Mouse (Mus musculus) intestine, embryonic 16.5 days (tissue): Measurements from ENCODE around the gene Bckdha. TPM values are rescaled to one million over a fixed set of nuclear protein-coding genes. Genes with fewer than 3 reads are reported as not detected.

ENCODE experiments used
- ATAC-seq: fragments of 200-750 bp; cut with Nextera tagmentation; 2 replicates; pipeline ENCODE4 v1.8.0; 2017; ENCODE audit warnings: moderate TSS enrichment, moderate library complexity
- H3K27ac ChIP-seq: fragments of 300-500 bp; sonication (generic); 2 replicates; pipeline ENCODE4 v1.5.1; 2014; ENCODE audit warnings: mild to moderate bottlenecking, low read length
- H3K27me3 ChIP-seq: fragments of 300-500 bp; sonication (generic); replicated peaks from 2 replicates; pipeline ENCODE4 v1.6.1; 2014; ENCODE audit warnings: low read length, control low read depth, mixed read lengths; ENCODE audit not compliant: control insufficient read depth, insufficient read depth
- H3K36me3 ChIP-seq: fragments of 300-500 bp; sonication (generic); 2 replicates; pipeline ENCODE4 v1.6.1; 2014; ENCODE audit warnings: low read length, control low read depth; ENCODE audit not compliant: control insufficient read depth, insufficient read depth
- H3K4me1 ChIP-seq: fragments of 300-500 bp; sonication (generic); 2 replicates; pipeline ENCODE4 v1.6.1; 2014; ENCODE audit warnings: low read length, control low read depth, mixed read lengths; ENCODE audit not compliant: control insufficient read depth, insufficient read depth
- H3K4me2 ChIP-seq: fragments of 300-500 bp; sonication (generic); 2 replicates; pipeline ENCODE4 v1.6.1; 2014; ENCODE audit warnings: low read depth, low read length, control low read depth
- H3K4me3 ChIP-seq: fragments of 300-500 bp; sonication (generic); 2 replicates; pipeline ENCODE4 v1.5.1; 2014; ENCODE audit warnings: mild to moderate bottlenecking, low read length
- H3K9ac ChIP-seq: fragments of 300-500 bp; sonication (generic); 2 replicates; pipeline ENCODE4 v1.6.1; 2014; ENCODE audit warnings: low read depth, low read length
- H3K9me3 ChIP-seq: fragments of 300-500 bp; sonication (generic); 2 replicates; pipeline ENCODE4 v1.6.1; 2016; ENCODE audit warnings: low read length, control low read depth; ENCODE audit not compliant: control insufficient read depth
- whole genome bisulfite sequencing: fragments of 180-500 bp; shearing (Covaris S2); extraction: QIAGEN DNeasy Blood & Tissue Kit; methylation state at CpG from one replicate; pipeline ENCODE4 v1.1.7; 2014; 5-methylcytosine and 5-hydroxymethylcytosine counted together
- polyA plus RNA-seq: library from polyadenylated mRNA; unstranded; fragments of >200 nt; fragmentation: Nextera tagmentation; extraction: Ambion mirVana; gene quantifications from 2 replicates; pipeline ENCODE4 v1.2.1, GENCODE M21; 2015

Bckdha gene
- polyA plus RNA-seq, 1 experiment from 2014 or later = 50.9 TPM

GRCm38 (mm10) chr7:25637099-25637498 lies 21.7 kb downstream of the Bckdha start:
- Histone ChIP-seq H3K4me3 (no peak overlapping the region), H3K9ac (no peak overlapping the region), H3K9me3 (no peaks in the 10 kb centered on the region), H3K36me3 (peaks cover 3% of the 10 kb centered on the region; the same call in 1 of the 2 replicates), H3K4me2 (no peak overlapping the region), H3K27ac (no peak overlapping the region), H3K4me1 (no peaks in the 10 kb centered on the region), H3K27me3 (no peaks in the 10 kb centered on the region)
- WGBS = 92% methylated on average over 5 of the region's 5 CpGs
- no peak for ATAC-seq

- peak; percentile 48; the same call in 1 of the 2 replicates for ATAC-seq
- Histone ChIP-seq H3K4me1 (no peaks in the 10 kb centered on the region), H3K4me3 (no peak overlapping the region), H3K9me3 (no peaks in the 10 kb centered on the region), H3K27me3 (no peaks in the 10 kb centered on the region), H3K27ac (no peak overlapping the region), H3K36me3 (peaks cover 3% of the 10 kb centered on the region; the same call in 1 of the 2 replicates), H3K9ac (no peak overlapping the region), H3K4me2 (no peak overlapping the region)
- WGBS = 37% methylated on average over 3 of the region's 3 CpGs
Observed at GRCm38 (mm10) chr7:25636373-25636772, 22.4 kb downstream of the Bckdha start.

GRCm38 (mm10) chr7:25632679-25633078 lies 26.1 kb downstream of the Bckdha start:
- H3K27ac ChIP-seq = no peak overlapping the region
- H3K4me3 ChIP-seq = no peak overlapping the region
- H3K4me1 ChIP-seq = peaks cover 9% of the 10 kb centered on the region; the same call in 1 of the 2 replicates
- H3K27me3 ChIP-seq = no peaks in the 10 kb centered on the region
- no peak overlapping the region for H3K4me2 ChIP-seq
- no peak overlapping the region for H3K9ac ChIP-seq
- 88% methylated on average over 5 of the region's 5 CpGs for WGBS
- ATAC-seq = no peak
- H3K9me3 ChIP-seq = no peaks in the 10 kb centered on the region
- H3K36me3 ChIP-seq = peaks cover 3% of the 10 kb centered on the region; the same call in 1 of the 2 replicates

- Histone ChIP-seq H3K27ac (no peak overlapping the region), H3K36me3 (peaks cover 9% of the 10 kb centered on the region; the same call in 1 of the 2 replicates), H3K4me1 (peaks cover 24% of the 10 kb centered on the region), H3K9ac (peak overlapping the region; percentile 76), H3K27me3 (no peaks in the 10 kb centered on the region), H3K4me3 (peak overlapping the region; percentile 56), H3K4me2 (peak overlapping the region; percentile 90), H3K9me3 (no peaks in the 10 kb centered on the region)
- ATAC-seq = no peak
- WGBS = 60% methylated on average over 8 of the region's 8 CpGs
Observed at GRCm38 (mm10) chr7:25628323-25628620, 30.5 kb downstream of the Bckdha start.

- peak overlapping the region; percentile 76 for H3K9ac ChIP-seq
- H3K4me1 ChIP-seq = peaks cover 24% of the 10 kb centered on the region
- no peaks in the 10 kb centered on the region for H3K9me3 ChIP-seq
- peak overlapping the region; percentile 90 for H3K4me2 ChIP-seq
- WGBS = 21% methylated on average over 33 of the region's 38 CpGs
- H3K27me3 ChIP-seq = no peaks in the 10 kb centered on the region
- peaks cover 13% of the 10 kb centered on the region; the same call in 1 of the 2 replicates for H3K36me3 ChIP-seq
- peak; percentile 90 for ATAC-seq
- H3K27ac ChIP-seq = peak overlapping the region; percentile 70
- H3K4me3 ChIP-seq = peak overlapping the region; percentile 56
Observed at GRCm38 (mm10) chr7:25627431-25628322, 31.1 kb downstream of the Bckdha start.

- Histone ChIP-seq H3K9me3 (no peaks in the 10 kb centered on the region), H3K36me3 (peaks cover 16% of the 10 kb centered on the region; the same call in 1 of the 2 replicates), H3K9ac (peak within 1 kb of the TSS; percentile 76), H3K4me1 (peaks cover 24% of the 10 kb centered on the region), H3K27me3 (no peaks in the 10 kb centered on the region), H3K4me3 (peak within 1 kb of the TSS; percentile 56), H3K4me2 (peak within 1 kb of the TSS; percentile 90), H3K27ac (peak within 1 kb of the TSS; percentile 70)
- peak; percentile 51 for ATAC-seq
- 11% methylated on average over 29 of the region's 29 CpGs for WGBS
Observed at GRCm38 (mm10) chr7:25626509-25627430, 32.0 kb downstream of the Bckdha start, which contains the start of gene B3gnt8. B3gnt8 (plus strand) TSS chr7:25626654.

GRCm38 (mm10) chr7:25625594-25626250 lies 33.1 kb downstream of the Bckdha start:
- Histone ChIP-seq H3K36me3 (peaks cover 16% of the 10 kb centered on the region; the same call in 1 of the 2 replicates), H3K4me1 (peaks cover 24% of the 10 kb centered on the region), H3K9ac (no peak overlapping the region), H3K27ac (no peak overlapping the region), H3K4me2 (no peak overlapping the region), H3K9me3 (no peaks in the 10 kb centered on the region), H3K27me3 (no peaks in the 10 kb centered on the region), H3K4me3 (no peak overlapping the region)
- no peak for ATAC-seq
- WGBS = 80% methylated on average over 10 of the region's 10 CpGs

GRCm38 (mm10) chr7:25624851-25625250 lies 33.9 kb downstream of the Bckdha start:
- Histone ChIP-seq H3K4me3 (no peak overlapping the region), H3K4me2 (no peak overlapping the region), H3K9ac (no peak overlapping the region), H3K36me3 (peaks cover 16% of the 10 kb centered on the region; the same call in 1 of the 2 replicates), H3K27ac (no peak overlapping the region), H3K4me1 (peaks cover 28% of the 10 kb centered on the region), H3K27me3 (no peaks in the 10 kb centered on the region), H3K9me3 (no peaks in the 10 kb centered on the region)
- ATAC-seq = no peak
- WGBS = 68% methylated on average over 5 of the region's 5 CpGs
